Comparison of ENCODE assay signal across 8 mouse cellular contexts in genomic region chr6:124931525-124932313, GRCm38 (mm10). TPM values are rescaled to one million over a fixed set of nuclear protein-coding genes. Genes with fewer than 3 reads are reported as not detected.
DNase-seq lines count a peak whose midpoint lies in the region; ATAC-seq and TF ChIP-seq lines count a peak whose summit lies in the region.

No protein-coding gene starts in this region.

- H3K4me3 ChIP-seq in heart, embryonic 11.5 days (ENCODE audit: low read depth, low read length) = peak overlapping the region; percentile 79
- peak overlapping the region; percentile 61 for H3K4me3 ChIP-seq in embryonic fibroblast, embryonic 13.5 days (ENCODE audit: insufficient read depth, low read length)
- peak overlapping the region; percentile 97 for H3K4me3 ChIP-seq in hindbrain, embryonic 16.5 days (ENCODE audit: low read length)
- peak overlapping the region; percentile 63 to 89 for H3K4me3 ChIP-seq in liver, embryonic 14.5 days (ENCODE audit: insufficient read depth in 1 of 2, low read depth in 2 of 2, low read length in 2 of 2)

- WGBS in heart, embryonic 11.5 days (ENCODE audit: insufficient replicate concordance) = 1% methylated on average over 48 of the region's 48 CpGs
- under 1% methylated on average over 48 of the region's 48 CpGs for WGBS in hindbrain, embryonic 16.5 days
- WGBS in liver, embryonic 14.5 days (ENCODE audit: insufficient replicate concordance) = 2% methylated on average over 48 of the region's 48 CpGs

- peak; percentile 40; the same call in 1 of the 2 replicates for TF ChIP-seq CTCF in embryonic fibroblast, embryonic 13.5 days (IDR thresholded peaks at IDR 0.05; ENCODE audit: borderline replicate concordance, insufficient read depth, low read length)
- TF ChIP-seq CTCF in liver, embryonic 14.5 days (IDR thresholded peaks at IDR 0.05; ENCODE audit: low read depth) = peak; percentile 51

- H3K4me1 ChIP-seq in heart, embryonic 11.5 days (ENCODE audit: control insufficient read depth, insufficient read depth, low read length) = peaks cover 6% of the 10 kb centered on the region
- H3K4me1 ChIP-seq in embryonic fibroblast, embryonic 13.5 days (ENCODE audit: control insufficient read depth, insufficient read depth, low read length) = no peaks in the 10 kb centered on the region; the same call in 1 of the 2 replicates
- peaks cover 18% of the 10 kb centered on the region for H3K4me1 ChIP-seq in hindbrain, embryonic 16.5 days (ENCODE audit: control insufficient read depth, insufficient read depth, low read depth, low read length)
- H3K4me1 ChIP-seq in liver, embryonic 14.5 days (replicated peaks; ENCODE audit: control insufficient read depth in 2 of 2, insufficient read depth in 2 of 2, low read length in 1 of 2) = peaks cover 9 to 12% of the 10 kb centered on the region in 2 experiments

- no peaks in the 10 kb centered on the region for H3K9me3 ChIP-seq in heart, embryonic 11.5 days (replicated peaks; ENCODE audit: control insufficient read depth, low read length)
- no peaks in the 10 kb centered on the region for H3K9me3 ChIP-seq in hindbrain, embryonic 16.5 days (ENCODE audit: control insufficient read depth, low read length)
- no peaks in the 10 kb centered on the region for H3K9me3 ChIP-seq in liver, embryonic 14.5 days (ENCODE audit: control insufficient read depth, low read length)

- H3K36me3 ChIP-seq in heart, embryonic 11.5 days (ENCODE audit: control insufficient read depth, insufficient read depth, low read length) = peaks cover 23% of the 10 kb centered on the region
- H3K36me3 ChIP-seq in hindbrain, embryonic 16.5 days (ENCODE audit: control insufficient read depth, insufficient read depth, low read length) = peaks cover 28% of the 10 kb centered on the region
- peaks cover 12% of the 10 kb centered on the region for H3K36me3 ChIP-seq in liver, embryonic 14.5 days (replicated peaks; ENCODE audit: control insufficient read depth, insufficient read depth, low read depth)

- H3K27me3 ChIP-seq in heart, embryonic 11.5 days (ENCODE audit: control insufficient read depth, insufficient read depth, low read length) = no peaks in the 10 kb centered on the region
- no peaks in the 10 kb centered on the region for H3K27me3 ChIP-seq in hindbrain, embryonic 16.5 days (replicated peaks; ENCODE audit: control insufficient read depth, insufficient read depth, low read length)
- H3K27me3 ChIP-seq in liver, embryonic 14.5 days (ENCODE audit: control insufficient read depth, insufficient read depth, low read length) = no peaks in the 10 kb centered on the region

- H3K27ac ChIP-seq in heart, embryonic 11.5 days (ENCODE audit: low read depth, low read length) = peak overlapping the region; percentile 97
- H3K27ac ChIP-seq in embryonic fibroblast, embryonic 13.5 days (ENCODE audit: insufficient read depth, low read length) = peak overlapping the region; percentile 89
- H3K27ac ChIP-seq in hindbrain, embryonic 16.5 days (ENCODE audit: low read depth, low read length) = peak overlapping the region; percentile 98
- H3K27ac ChIP-seq in liver, embryonic 14.5 days = peak overlapping the region; percentile 60

- TF ChIP-seq POLR2A in embryonic fibroblast, embryonic 13.5 days (IDR thresholded peaks at IDR 0.05; ENCODE audit: low read depth, low read length) = 0 out of 2 replicates have a peak, but pooled peaks have one; percentile 5

- H3K9ac ChIP-seq in heart, embryonic 11.5 days (ENCODE audit: low read depth, low read length) = peak overlapping the region; percentile 81
- peak overlapping the region; percentile 99 for H3K9ac ChIP-seq in hindbrain, embryonic 16.5 days (ENCODE audit: low read depth, low read length)
- H3K9ac ChIP-seq in liver, embryonic 14.5 days (replicated peaks) = peak overlapping the region; percentile 93

- no peak for DNase-seq in heart, adult 8-10 months (ENCODE audit: low spot score)
- DNase-seq in MEL-GATA-1-ER (ENCODE audit: extremely low read depth, low read depth) = peak; percentile 36
- peak in 1 of 3 experiments; percentile 27 for DNase-seq in liver, embryonic 14.5 days (ENCODE audit: low read depth in 3 of 3, low spot score in 3 of 3)
- DNase-seq in retina, postnatal 7 days (ENCODE audit: low read depth, low spot score) = peak; percentile 52
- no peak for DNase-seq in spleen, adult 12 weeks (ENCODE audit: low spot score)

- TF ChIP-seq EP300 in liver, embryonic 14.5 days (IDR thresholded peaks at IDR 0.05; ENCODE audit: low read depth) = no peak

- peak overlapping the region; percentile 79 for H3K4me2 ChIP-seq in heart, embryonic 11.5 days
- peak overlapping the region; percentile 69 for H3K4me2 ChIP-seq in hindbrain, embryonic 16.5 days (ENCODE audit: low read length)
- peak overlapping the region; percentile 93 for H3K4me2 ChIP-seq in liver, embryonic 14.5 days (ENCODE audit: low read depth)

- ATAC-seq in heart, embryonic 11.5 days (replicated peaks; ENCODE audit: insufficient number of reproducible peaks, low FRiP score, low TSS enrichment) = peak; percentile 16; the same call in 1 of the 2 replicates
- ATAC-seq in hindbrain, embryonic 16.5 days = peak; percentile 55
- ATAC-seq in liver, embryonic 14.5 days (ENCODE audit: insufficient read depth) = no peak

RNA-seq across cellular contexts. Expression of gene Mlf2, which starts 0.5 kb away (rescaled TPM):
- 326 and 347 TPM in 2 replicates for polyA plus RNA-seq in heart, embryonic 11.5 days (2014; fragmentation: Nextera tagmentation; extraction: Ambion mirVana)
- total RNA-seq in heart, adult 8-10 months (2022) = 100 to 1,000 TPM; 177 to 202 (median 195) TPM
- 250 and 255 TPM in 2 replicates for polyA plus RNA-seq in embryonic fibroblast, embryonic 13.5 days (2011; ENCODE audit: insufficient read length, low read depth, missing spikeins)
- polyA plus RNA-seq in hindbrain, embryonic 16.5 days (2015; fragmentation: Nextera tagmentation; extraction: Ambion mirVana) = 574 and 587 TPM in 2 replicates
- polyA plus RNA-seq in liver, embryonic 14.5 days (2012; rRNA removed) = 85.0 and 96.5 TPM in 2 replicates
- polyA plus RNA-seq in liver, embryonic 14.5 days (2014; fragmentation: Nextera tagmentation; extraction: Ambion mirVana) = 98.1 and 116 TPM in 2 replicates

RNA-seq across cellular contexts. Expression of gene Ptms, which starts 11.8 kb away (rescaled TPM):
- 138 and 158 TPM in 2 replicates for polyA plus RNA-seq in heart, embryonic 11.5 days (2014; fragmentation: Nextera tagmentation; extraction: Ambion mirVana)
- 100 to 1,000 TPM; 116 to 160 (median 152) TPM for total RNA-seq in heart, adult 8-10 months (2022)
- polyA plus RNA-seq in embryonic fibroblast, embryonic 13.5 days (2011; ENCODE audit: insufficient read length, low read depth, missing spikeins) = 602 and 622 TPM in 2 replicates
- 609 and 678 TPM in 2 replicates for polyA plus RNA-seq in hindbrain, embryonic 16.5 days (2015; fragmentation: Nextera tagmentation; extraction: Ambion mirVana)
- 109 and 131 TPM in 2 replicates for polyA plus RNA-seq in liver, embryonic 14.5 days (2012; rRNA removed)
- 29.7 and 39.7 TPM in 2 replicates for polyA plus RNA-seq in liver, embryonic 14.5 days (2014; fragmentation: Nextera tagmentation; extraction: Ambion mirVana)

RNA-seq across cellular contexts. Expression of gene Lag3, which starts 20.2 kb away (rescaled TPM):
- 1.1 and 1.3 TPM in 2 replicates for polyA plus RNA-seq in heart, embryonic 11.5 days (2014; fragmentation: Nextera tagmentation; extraction: Ambion mirVana)
- total RNA-seq in heart, adult 8-10 months (2022) = under 1 TPM in 2 of 4 experiments, not detected in 2; 0.24 to 0.75 TPM
- 1.2 TPM in 2 replicates for polyA plus RNA-seq in embryonic fibroblast, embryonic 13.5 days (2011; ENCODE audit: insufficient read length, low read depth, missing spikeins)
- 3.0 and 3.6 TPM in 2 replicates for polyA plus RNA-seq in hindbrain, embryonic 16.5 days (2015; fragmentation: Nextera tagmentation; extraction: Ambion mirVana)
- 0.10 and 0.11 TPM in 2 replicates for polyA plus RNA-seq in liver, embryonic 14.5 days (2012; rRNA removed)
- 0.17 TPM in 1 of 2 replicates, not detected in the other for polyA plus RNA-seq in liver, embryonic 14.5 days (2014; fragmentation: Nextera tagmentation; extraction: Ambion mirVana)

RNA-seq across cellular contexts. Expression of gene Cops7a, which starts 33.6 kb away (rescaled TPM):
- polyA plus RNA-seq in heart, embryonic 11.5 days (2014; fragmentation: Nextera tagmentation; extraction: Ambion mirVana) = 134 and 142 TPM in 2 replicates
- total RNA-seq in heart, adult 8-10 months (2022) = 100 to 1,000 TPM in 2 of 4 experiments, 10 to 100 TPM in 2; 98.1 to 109 (median 103) TPM
- 77.4 and 94.3 TPM in 2 replicates for polyA plus RNA-seq in embryonic fibroblast, embryonic 13.5 days (2011; ENCODE audit: insufficient read length, low read depth, missing spikeins)
- polyA plus RNA-seq in hindbrain, embryonic 16.5 days (2015; fragmentation: Nextera tagmentation; extraction: Ambion mirVana) = 107 TPM in 2 replicates
- 57.8 and 62.6 TPM in 2 replicates for polyA plus RNA-seq in liver, embryonic 14.5 days (2012; rRNA removed)
- 51.5 and 52.6 TPM in 2 replicates for polyA plus RNA-seq in liver, embryonic 14.5 days (2014; fragmentation: Nextera tagmentation; extraction: Ambion mirVana)

RNA-seq across cellular contexts. Expression of gene Cd4, which starts 43.7 kb away (rescaled TPM):
- polyA plus RNA-seq in heart, embryonic 11.5 days (2014; fragmentation: Nextera tagmentation; extraction: Ambion mirVana) = not detected in 2 replicates
- under 1 TPM; 0.19 to 0.54 (median 0.25) TPM for total RNA-seq in heart, adult 8-10 months (2022)
- polyA plus RNA-seq in embryonic fibroblast, embryonic 13.5 days (2011; ENCODE audit: insufficient read length, low read depth, missing spikeins) = not detected in 2 replicates
- 0.26 and 0.27 TPM in 2 replicates for polyA plus RNA-seq in hindbrain, embryonic 16.5 days (2015; fragmentation: Nextera tagmentation; extraction: Ambion mirVana)
- 0.07 and 0.10 TPM in 2 replicates for polyA plus RNA-seq in liver, embryonic 14.5 days (2012; rRNA removed)
- 0.03 TPM in 1 of 2 replicates, not detected in the other for polyA plus RNA-seq in liver, embryonic 14.5 days (2014; fragmentation: Nextera tagmentation; extraction: Ambion mirVana)

Comparison
In these comparisons a context has a peak if more than half of its experiments do, and no peak if none do; other contexts are left out.
1. DNase-seq: peak in MEL-GATA-1-ER (single experiment) and retina, postnatal 7 days (single experiment); none in heart, adult 8-10 months (single experiment) and spleen, adult 12 weeks (single experiment).
2. Peak in every context shown above with its lines, with median percentiles within 50 percentile points of each other: H3K27ac ChIP-seq, H3K4me2 ChIP-seq, H3K4me3 ChIP-seq and H3K9ac ChIP-seq.